Comparison of ENCODE assay signal across 9 mouse cellular contexts in the genomic region with DNA sequence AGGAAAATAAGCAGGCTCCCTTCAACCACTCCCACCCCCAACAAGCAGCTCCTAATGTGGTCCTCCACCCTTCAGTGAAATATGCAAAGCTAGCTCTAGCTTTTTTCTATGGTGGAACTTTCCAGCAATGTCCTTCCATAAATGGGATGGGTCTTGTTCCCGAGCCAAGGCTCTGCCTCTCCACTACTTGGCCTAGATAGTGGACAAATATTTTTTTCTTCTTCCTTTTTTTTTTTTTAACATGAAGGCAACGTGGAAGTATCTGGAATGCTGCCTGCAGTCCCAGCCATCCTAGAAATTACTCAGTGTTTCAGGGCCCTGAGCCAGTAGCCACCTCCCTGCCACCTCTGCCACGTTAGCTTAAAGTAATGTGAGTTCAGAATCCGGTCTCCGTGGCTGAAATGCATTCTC.
A peak's percentile ranks its signal among the peaks of the same experiment; 100 is the strongest.
DNase-seq lines count a peak whose midpoint lies in the region; ATAC-seq and TF ChIP-seq lines count a peak whose summit lies in the region.
"Had no signal": no experiment of that assay in that cellular context is flagged by ENCODE, and none has a peak within 500 bp of the region (broad histone marks: within the 10 kb centered on the region; RNA-seq: fewer than 3 reads in every experiment).

No protein-coding gene starts in this region.

- TF ChIP-seq CTCF in lung, embryonic 14.5 days (IDR thresholded peaks at IDR 0.05; ENCODE audit: low read depth), result no peak

- H3K9ac ChIP-seq in heart, embryonic 15.5 days, result no peak overlapping the region
- no peak overlapping the region for H3K9ac ChIP-seq in lung, embryonic 14.5 days
- H3K9ac ChIP-seq in hindbrain, embryonic 14.5 days, result no peak overlapping the region
- H3K9ac ChIP-seq: forebrain, embryonic 12.5 days had no signal

- DNase-seq in 3134 (ENCODE audit: extremely low read depth, insufficient read length, low spot score), result peak; percentile 91
- DNase-seq in adrenal gland, postnatal 10 days, result peak; percentile 68
- DNase-seq in lung, embryonic 14.5 days, result peak; percentile 73
- DNase-seq in layer of hippocampus, adult 9-10 months (ENCODE audit: low spot score), result no peak
- DNase-seq in right cerebral cortex, postnatal 10 days (ENCODE audit: low spot score in 2 of 2), result no peak
- no peak for DNase-seq in frontal cortex, postnatal 14 days (ENCODE audit: low spot score in 2 of 2)
- DNase-seq in hindbrain, embryonic 14.5 days (ENCODE audit: low spot score), result no peak

- no peak overlapping the region for H3K4me2 ChIP-seq in heart, embryonic 15.5 days
- H3K4me2 ChIP-seq in lung, embryonic 14.5 days, result no peak overlapping the region
- H3K4me2 ChIP-seq in hindbrain, embryonic 14.5 days (replicated peaks), result no peak overlapping the region
- H3K4me2 ChIP-seq: forebrain, embryonic 12.5 days had no signal

- peak overlapping the region; percentile 59 for H3K27ac ChIP-seq in heart, embryonic 15.5 days
- peak overlapping the region; percentile 64 for H3K27ac ChIP-seq in lung, embryonic 14.5 days (ENCODE audit: low read depth)
- H3K27ac ChIP-seq in hindbrain, embryonic 14.5 days, result no peak overlapping the region
- H3K27ac ChIP-seq: forebrain, embryonic 12.5 days had no signal

- H3K9me3 ChIP-seq in heart, embryonic 15.5 days (replicated peaks), result no peaks in the 10 kb centered on the region
- no peaks in the 10 kb centered on the region for H3K9me3 ChIP-seq in lung, embryonic 14.5 days (ENCODE audit: low read depth, low read length)
- H3K9me3 ChIP-seq in hindbrain, embryonic 14.5 days (ENCODE audit: control insufficient read depth, low read length), result no peaks in the 10 kb centered on the region
- H3K9me3 ChIP-seq: forebrain, embryonic 12.5 days had no signal

- no peak; the same call in 1 of the 2 replicates for ATAC-seq in heart, embryonic 15.5 days (replicated peaks; ENCODE audit: insufficient number of reproducible peaks, insufficient read depth, low FRiP score, low read depth)
- peak; percentile 58; the same call in 1 of the 2 replicates for ATAC-seq in lung, embryonic 14.5 days (ENCODE audit: insufficient read depth)
- no peak for ATAC-seq in hindbrain, embryonic 14.5 days (ENCODE audit: low FRiP score)

- no peaks in the 10 kb centered on the region for H3K36me3 ChIP-seq in heart, embryonic 15.5 days
- no peaks in the 10 kb centered on the region for H3K36me3 ChIP-seq in lung, embryonic 14.5 days (ENCODE audit: insufficient read depth)
- no peaks in the 10 kb centered on the region for H3K36me3 ChIP-seq in hindbrain, embryonic 14.5 days (replicated peaks; ENCODE audit: control insufficient read depth, insufficient read depth)
- H3K36me3 ChIP-seq: forebrain, embryonic 12.5 days had no signal

- WGBS in heart, embryonic 15.5 days, result 39% methylated on average over 5 of the region's 5 CpGs
- 25% methylated on average over 5 of the region's 5 CpGs for WGBS in lung, embryonic 14.5 days
- 73% methylated on average over 5 of the region's 5 CpGs for WGBS in hindbrain, embryonic 14.5 days

- no peaks in the 10 kb centered on the region for H3K27me3 ChIP-seq in heart, embryonic 15.5 days
- H3K27me3 ChIP-seq in lung, embryonic 14.5 days (ENCODE audit: insufficient read depth, low read length), result no peaks in the 10 kb centered on the region
- H3K27me3 ChIP-seq in hindbrain, embryonic 14.5 days (ENCODE audit: control insufficient read depth, insufficient read depth, low read length), result no peaks in the 10 kb centered on the region
- H3K27me3 ChIP-seq: forebrain, embryonic 12.5 days had no signal

- no peak overlapping the region for H3K4me3 ChIP-seq in heart, embryonic 15.5 days
- no peak overlapping the region for H3K4me3 ChIP-seq in lung, embryonic 14.5 days (ENCODE audit: low read depth, low read length)
- H3K4me3 ChIP-seq in hindbrain, embryonic 14.5 days (replicated peaks; ENCODE audit: low read length), result no peak overlapping the region
- H3K4me3 ChIP-seq: forebrain, embryonic 12.5 days had no signal

- peaks cover 2% of the 10 kb centered on the region; the same call in 1 of the 2 replicates for H3K4me1 ChIP-seq in heart, embryonic 15.5 days (replicated peaks)
- H3K4me1 ChIP-seq in lung, embryonic 14.5 days (ENCODE audit: insufficient read depth), result 0 out of 2 replicates have a peak, but pooled peaks cover 7% of the 10 kb centered on the region
- H3K4me1 ChIP-seq in hindbrain, embryonic 14.5 days (replicated peaks; ENCODE audit: control insufficient read depth, insufficient read depth, low read length), result no peaks in the 10 kb centered on the region; the same call in 1 of the 2 replicates

Comparison
In these comparisons a context has a peak if more than half of its experiments do, and no peak if none do; other contexts are left out.
1. DNase-seq: peak in 3134 (single experiment), adrenal gland, postnatal 10 days (single experiment) and lung, embryonic 14.5 days (single experiment); none in layer of hippocampus, adult 9-10 months (single experiment), right cerebral cortex, postnatal 10 days (0 of 2), frontal cortex, postnatal 14 days (0 of 2) and hindbrain, embryonic 14.5 days (single experiment).